Mouse (Mus musculus): ENCODE results near the gene Mgrn1. TPM values are rescaled to one million over a fixed set of nuclear protein-coding genes. Genes with fewer than 3 reads are reported as not detected.

The Mgrn1 gene
- total RNA-seq, 2 experiments from 2014 or later: 87.3 to 91.8 TPM

DNA sequence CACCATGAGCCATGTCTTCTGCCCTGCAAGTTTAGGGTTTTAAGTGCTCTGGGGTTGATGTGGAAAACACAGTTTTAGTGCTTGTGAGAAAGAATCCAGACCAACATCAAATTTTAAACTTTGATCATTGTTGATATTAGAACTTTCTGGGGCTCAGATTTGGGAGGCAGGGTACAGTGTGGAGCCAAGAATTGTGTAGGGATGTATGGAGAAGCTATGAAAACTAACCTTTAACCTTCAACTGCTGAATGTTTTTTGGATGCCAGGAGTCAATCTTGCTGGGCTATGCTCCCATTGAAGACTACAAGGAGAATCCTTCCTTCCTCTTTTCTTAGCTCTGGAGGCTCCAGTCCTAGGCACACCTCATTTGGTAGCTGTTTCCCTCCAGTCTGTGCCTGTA lies 20.5 kb downstream of the Mgrn1 start:
- DNase-seq (ENCODE audit: low spot score in 2 of 2): no peak

DNA sequence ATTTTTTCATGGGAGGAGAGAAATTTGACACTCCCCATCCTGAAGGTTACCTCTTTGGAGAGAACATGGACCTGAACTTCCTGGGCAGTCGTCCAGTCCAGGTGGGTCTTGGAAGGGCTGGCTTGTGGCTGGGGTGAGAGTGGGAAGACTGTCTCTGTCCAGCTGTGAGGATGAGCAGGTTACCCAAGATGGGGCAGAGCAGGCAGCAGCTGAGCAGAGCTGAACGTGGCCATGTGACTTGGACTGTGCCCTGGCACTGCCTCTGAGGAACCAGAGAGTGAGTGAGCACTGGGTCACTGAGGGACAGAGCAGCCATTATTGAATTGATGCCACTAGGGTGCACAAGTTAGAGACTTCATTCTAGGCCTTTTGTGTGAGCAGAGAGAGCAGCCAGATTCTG lies 21.3 kb downstream of the Mgrn1 start:
- no peak for DNase-seq (ENCODE audit: low spot score in 2 of 2)

DNA sequence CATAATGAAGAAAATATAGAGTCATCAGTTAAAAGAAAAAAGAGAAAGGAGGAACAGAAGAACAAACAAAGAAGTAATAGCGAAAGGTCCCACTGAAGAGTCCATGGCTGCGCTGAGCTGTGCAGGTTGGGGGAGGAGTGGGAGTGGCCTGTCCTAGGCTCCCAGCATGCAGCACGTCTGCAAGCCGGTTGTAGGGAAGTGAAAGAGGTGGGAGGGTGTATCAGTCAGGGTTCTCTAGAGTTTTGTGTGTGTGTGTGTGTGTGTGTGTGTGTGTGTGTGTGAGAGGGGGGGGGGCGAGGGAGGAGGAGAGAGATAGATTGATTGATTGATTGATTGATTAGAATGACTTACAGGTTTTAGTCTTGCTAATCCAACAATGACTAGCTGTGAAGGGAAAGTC lies 21.9 kb downstream of the Mgrn1 start:
- DNase-seq (ENCODE audit: low spot score in 2 of 2): no peak

DNA sequence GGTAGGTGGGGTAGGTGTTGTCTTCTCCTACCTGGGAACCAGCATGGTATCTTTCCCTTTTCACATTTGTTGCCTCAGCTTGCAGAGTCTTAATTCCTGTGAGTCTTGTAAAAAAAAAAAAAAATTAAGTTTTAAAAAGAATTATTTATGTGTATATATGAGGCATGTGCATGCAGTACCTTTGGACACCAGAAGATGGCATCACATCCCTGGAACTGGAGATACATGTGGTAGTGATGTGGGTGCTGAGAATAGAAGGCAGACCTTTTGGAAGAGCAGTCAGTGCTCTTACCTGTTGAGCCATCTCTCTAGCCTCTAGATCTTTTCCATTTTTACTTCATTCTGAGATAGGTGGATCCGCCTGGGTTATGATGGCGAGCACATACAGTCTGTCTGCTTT lies 23.7 kb downstream of the Mgrn1 start:
- DNase-seq (ENCODE audit: low spot score in 2 of 2): no peak

DNA sequence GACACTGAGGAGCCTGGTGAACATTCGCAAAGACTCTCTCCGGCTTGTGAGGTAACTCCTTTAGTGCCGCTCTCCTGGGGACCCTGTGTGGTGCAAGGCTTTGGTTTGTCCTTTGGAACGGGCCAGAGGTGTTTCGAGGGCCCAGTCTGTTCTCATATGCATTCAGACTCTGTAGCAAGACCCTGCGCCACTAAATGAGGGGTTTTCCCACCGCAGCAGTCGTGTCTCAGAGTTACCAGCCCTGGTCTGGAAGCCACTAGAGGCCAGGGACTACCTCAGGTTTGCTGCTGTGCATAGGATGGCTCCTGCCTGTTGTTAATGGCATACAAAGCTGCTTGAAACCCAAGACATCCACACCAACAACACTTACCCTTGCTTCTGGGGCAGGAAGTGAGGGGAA lies 24.7 kb downstream of the Mgrn1 start:
- DNase-seq (ENCODE audit: low spot score in 2 of 2): no peak

DNA sequence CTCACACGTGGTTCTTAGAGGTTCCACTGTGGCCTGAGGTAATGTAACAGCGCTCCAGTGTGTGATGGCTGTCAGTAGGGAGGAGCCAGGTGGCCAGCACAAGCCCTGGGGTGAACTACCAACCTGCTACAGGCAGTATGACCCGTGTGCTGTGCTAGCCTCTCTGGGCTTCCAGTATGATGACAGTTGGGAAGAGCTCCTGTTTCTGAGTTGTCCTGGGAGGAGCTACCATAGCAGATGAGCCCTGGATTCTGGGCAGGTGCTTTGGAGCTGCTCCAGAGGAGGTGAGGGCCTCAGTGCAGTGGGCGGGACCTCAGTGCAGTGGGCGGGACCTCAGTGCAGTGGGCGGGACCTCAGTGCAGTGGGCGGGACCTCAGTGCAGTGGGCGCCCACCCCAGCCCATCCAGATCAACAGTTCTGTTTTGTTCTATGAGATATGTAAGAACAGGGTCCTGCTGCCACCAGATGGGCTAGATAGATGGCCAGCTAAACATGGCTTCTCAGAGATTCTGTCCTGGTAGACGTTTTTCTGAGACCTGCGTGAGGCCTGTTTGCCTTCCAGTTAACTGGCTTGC lies 26.1 kb downstream of the Mgrn1 start:
- no peak for DNase-seq (ENCODE audit: low spot score in 2 of 2)

DNA sequence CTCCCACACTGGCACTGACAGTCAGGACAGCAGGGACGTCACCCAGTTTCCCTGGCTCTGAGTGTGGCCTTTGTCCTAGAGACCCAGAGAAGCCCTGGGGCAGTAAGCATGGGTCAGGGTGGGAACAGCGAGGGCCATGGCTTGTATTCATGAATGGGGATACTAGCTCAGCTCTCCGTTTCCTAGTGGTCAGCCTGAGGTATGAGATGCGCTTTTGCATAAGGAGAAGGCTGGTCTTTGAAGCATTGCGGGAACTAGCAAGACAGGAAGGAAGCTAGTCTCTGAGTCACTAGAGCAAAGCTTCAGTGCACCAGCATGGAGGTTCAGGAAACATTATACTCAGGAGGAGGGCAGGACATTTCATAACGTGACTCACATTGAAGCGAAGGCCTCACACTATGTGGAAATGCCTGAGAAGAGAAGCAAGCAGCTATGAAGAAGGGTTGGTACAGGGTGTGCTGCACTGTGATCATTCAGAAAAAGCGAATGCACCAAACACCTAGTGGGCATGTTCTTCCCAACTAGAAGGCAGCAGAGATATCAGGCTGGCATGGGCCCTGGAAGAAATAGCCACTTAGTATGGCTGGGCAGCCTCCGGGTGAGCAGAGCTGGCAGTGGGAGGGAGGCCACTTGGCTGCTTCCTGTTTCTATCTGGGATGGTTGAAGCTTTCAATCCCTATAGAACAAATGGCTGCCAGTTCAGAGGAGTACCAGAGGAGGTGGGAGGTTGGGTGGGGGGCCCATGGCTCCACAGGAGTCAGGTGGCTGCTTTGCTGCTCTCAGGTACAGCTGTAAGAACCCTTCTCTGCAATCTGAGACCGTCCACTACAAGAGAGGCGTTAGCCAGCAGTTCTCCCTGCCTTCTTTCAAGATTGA lies 27.1 kb downstream of the Mgrn1 start:
- DNase-seq (ENCODE audit: low spot score in 2 of 2): no peak

DNA sequence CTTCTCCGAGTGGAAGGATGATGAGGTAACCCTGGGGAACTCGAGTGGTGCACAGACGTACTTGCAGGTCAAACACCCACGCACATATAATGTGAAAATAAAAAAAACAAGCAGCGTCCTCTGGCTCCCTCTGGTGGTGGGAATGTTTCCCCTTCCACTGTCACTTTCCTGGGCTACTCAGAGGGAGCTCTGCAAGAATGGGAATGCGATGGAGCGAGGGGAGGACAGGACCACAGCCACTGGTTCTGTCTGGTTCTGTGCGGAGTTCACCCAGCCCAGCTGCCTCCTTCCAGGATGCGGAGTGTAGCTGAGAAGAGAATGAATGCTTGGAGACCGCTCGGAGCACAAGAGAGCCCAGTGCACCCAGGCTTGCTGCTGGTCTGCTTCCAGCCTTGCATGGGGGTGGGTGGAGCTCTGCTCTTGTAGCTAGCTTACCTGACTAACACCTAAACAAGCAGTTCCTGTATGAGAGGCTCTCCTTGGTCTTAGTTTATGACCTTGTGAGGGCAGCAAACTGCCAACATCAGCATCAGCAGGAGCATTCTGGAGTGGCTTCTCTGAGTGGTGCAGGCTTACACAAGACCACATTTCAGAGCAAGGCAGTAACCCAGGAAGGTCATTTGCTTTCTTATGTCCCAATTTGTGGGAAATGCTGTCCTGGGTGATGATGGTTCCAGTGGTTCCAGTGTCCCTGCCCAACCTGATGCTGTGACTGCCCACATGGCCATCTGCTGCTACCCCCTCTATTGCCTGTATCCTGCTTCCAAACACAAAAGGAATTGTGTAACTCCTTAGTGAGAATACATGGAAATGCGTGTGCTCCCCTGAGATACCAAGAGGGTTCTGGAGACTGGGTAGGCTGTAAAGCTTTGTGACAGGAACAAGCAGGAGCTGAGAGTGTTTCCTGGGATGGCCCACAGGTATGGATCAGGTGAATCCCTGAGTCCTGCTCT lies 28.0 kb downstream of the Mgrn1 start:
- peak; percentile 62 to 82 for DNase-seq (ENCODE audit: low spot score in 2 of 2)

DNA sequence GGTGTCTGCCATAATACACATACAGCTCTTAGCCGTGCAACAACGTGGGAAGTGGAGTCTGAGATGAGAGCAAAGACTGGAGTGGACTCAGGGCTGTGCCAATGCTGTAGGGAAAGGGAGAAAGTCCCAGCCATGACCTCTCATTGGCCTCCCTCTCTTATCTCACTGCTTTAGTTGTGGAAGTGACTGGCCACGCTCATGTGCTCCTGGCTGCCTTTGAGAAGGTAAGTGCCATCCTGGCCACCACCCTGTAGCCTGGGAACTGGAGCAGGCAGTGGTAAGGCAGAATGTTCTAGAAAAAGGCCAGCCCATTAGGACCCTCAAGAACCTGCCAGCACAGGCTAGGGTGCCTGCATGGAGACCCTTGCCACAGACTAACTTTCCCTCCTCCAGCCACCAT lies 29.9 kb downstream of the Mgrn1 start:
- no peak for DNase-seq (ENCODE audit: low spot score in 2 of 2)

DNA sequence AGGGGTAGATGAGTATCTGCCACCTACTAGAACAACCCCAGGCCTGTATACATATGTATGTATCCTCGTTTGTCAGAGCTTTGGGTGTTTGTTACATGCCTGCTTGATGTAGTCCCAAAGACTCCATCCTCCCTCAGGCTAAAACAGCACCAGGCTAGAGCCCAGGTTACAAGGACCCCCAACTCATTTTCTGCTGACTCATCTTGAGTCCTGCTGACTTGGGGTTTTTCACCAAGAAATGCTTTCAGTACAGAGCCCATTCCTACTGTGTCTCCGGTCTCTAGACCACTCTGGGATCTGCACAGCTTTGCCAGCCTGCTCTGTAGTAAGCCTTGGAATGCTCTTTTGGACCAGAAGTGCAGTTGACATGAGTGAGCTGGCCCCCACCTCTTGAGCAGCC lies 30.6 kb downstream of the Mgrn1 start:
- DNase-seq (ENCODE audit: low spot score in 2 of 2): no peak

DNA sequence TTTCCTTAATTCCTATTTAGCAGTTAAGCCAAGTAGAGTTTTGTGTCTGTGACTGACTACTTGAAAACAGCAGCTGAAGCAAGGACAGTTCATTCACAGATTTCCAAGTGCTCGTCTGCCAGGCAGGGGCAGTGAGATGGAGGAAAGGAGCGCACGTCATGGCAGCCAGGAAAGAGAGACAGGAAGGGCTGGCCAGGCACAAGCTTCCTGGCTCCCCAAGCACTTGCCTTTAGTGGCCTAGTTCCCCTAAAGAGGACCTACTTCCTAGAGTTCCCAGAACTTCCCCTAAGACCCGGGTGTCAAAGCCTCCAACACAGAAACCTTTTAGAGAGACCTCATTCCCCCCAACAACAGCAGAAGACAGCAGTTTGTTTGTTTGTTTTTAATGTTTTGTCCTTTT lies 34.5 kb downstream of the Mgrn1 start:
- no peak for DNase-seq (ENCODE audit: low spot score in 2 of 2)

DNA sequence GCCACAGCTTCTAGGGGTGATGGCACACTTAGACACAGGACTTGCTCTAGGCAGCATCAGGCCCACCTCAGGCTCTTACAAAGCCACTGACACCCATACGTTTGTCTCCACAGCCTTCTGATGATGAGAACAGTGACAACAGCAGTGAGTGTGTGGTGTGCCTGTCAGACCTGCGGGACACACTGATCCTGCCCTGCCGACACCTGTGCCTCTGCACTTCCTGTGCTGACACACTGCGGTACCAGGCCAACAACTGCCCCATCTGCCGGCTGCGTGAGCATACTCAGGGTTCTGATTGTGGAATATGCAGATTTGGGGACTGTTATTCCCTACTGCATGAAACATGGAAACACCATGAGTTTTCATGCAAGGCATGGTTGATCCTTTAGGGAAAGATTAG lies 36.4 kb downstream of the Mgrn1 start:
- DNase-seq (ENCODE audit: low spot score in 2 of 2): no peak

DNA sequence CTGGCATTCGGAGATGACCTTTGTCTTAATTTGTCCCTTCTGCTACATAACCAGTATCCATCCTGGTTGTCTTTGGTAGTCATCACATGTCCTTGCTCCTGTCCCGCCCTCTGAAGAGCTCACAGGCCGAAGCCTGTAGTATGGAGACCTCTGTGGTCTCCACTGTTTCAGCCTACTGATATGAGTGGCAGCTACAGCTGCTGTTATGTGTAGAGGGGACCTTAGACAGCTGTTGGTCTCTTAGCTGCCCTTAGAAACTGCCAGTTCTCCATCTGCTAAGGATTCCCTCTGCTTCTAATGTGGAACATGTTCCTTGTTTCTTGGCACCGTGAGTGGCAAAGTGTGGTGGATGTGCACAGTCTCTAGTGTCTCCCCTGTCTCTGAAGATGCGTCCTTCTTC lies 37.9 kb downstream of the Mgrn1 start:
- no peak for DNase-seq (ENCODE audit: low spot score in 2 of 2)

DNA sequence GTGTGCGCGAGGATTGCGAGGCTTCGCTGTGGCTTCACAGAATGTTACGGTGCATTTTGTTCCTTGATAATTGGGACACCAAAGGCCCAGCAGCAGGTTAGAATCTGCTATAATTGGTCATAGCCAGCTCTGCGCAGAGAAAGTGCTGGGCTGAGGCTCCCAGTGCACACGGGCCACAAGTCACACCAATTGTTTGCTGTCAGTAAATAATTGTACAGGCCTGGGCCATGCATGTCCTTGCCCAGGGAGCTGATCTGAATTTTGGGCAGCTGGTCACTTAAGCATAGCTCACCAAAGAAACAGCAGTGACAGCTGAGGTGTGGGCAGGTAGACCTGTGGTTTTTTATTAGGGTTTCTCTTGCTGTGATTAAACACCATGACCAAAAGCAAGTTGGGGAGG lies 41.9 kb downstream of the Mgrn1 start:
- no peak for DNase-seq (ENCODE audit: low spot score in 2 of 2)

DNA sequence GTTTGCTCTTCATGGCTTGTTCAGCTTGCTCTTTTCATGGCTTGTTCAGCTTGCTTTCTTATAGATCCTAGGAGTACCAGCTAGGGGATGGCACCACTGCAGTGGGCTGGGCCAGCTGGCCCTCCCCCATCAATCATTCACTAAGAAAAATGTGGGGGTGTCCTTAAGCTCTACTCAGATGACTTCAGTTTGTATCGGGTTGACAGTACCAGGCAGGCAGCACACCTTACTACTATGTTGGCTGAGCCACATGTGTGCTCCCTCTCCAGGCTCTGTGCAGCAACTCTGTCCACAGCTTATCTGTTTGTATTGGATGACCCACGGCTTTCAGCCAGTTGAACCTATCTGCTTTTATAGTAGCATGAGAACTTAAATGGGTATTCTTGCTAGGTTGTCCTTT lies 42.4 kb downstream of the Mgrn1 start:
- no peak for DNase-seq (ENCODE audit: low spot score in 2 of 2)

DNA sequence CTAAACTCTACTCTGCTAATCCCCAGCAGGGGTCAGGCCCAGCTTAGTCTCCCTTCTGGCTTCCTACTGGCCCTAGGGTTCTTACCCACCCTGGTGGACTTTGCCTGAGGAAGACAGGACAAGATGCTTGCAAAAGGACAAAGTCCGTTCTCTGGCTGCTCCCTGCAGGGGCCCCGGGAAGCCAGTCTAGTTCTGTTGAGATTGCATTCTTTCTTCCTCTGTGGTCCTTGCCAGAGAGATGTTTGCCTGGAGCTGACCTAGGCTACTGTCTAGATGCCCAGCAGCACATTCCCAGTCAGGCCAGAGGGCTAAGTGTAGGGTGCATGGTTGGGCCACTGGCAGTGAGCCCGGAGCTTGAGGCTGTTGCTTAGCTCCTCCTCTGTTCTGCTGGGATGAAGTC lies 46.4 kb downstream of the Mgrn1 start:
- DNase-seq (ENCODE audit: low spot score in 2 of 2): no peak

DNA sequence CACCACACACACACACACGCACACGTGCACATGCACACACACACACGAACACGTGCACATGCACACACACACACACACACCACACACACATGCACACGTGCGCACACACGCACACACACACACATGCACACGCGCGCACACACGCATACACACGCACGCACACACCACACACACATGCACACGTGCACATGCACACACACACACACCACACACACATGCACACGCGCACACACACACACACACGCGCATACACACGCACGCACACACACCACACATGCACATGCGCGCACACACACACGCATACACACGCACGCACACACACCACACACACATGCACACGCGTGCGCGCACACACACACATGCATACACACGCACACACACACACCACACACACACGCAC lies 49.4 kb downstream of the Mgrn1 start:
- DNase-seq (ENCODE audit: low spot score in 2 of 2): no peak

DNA sequence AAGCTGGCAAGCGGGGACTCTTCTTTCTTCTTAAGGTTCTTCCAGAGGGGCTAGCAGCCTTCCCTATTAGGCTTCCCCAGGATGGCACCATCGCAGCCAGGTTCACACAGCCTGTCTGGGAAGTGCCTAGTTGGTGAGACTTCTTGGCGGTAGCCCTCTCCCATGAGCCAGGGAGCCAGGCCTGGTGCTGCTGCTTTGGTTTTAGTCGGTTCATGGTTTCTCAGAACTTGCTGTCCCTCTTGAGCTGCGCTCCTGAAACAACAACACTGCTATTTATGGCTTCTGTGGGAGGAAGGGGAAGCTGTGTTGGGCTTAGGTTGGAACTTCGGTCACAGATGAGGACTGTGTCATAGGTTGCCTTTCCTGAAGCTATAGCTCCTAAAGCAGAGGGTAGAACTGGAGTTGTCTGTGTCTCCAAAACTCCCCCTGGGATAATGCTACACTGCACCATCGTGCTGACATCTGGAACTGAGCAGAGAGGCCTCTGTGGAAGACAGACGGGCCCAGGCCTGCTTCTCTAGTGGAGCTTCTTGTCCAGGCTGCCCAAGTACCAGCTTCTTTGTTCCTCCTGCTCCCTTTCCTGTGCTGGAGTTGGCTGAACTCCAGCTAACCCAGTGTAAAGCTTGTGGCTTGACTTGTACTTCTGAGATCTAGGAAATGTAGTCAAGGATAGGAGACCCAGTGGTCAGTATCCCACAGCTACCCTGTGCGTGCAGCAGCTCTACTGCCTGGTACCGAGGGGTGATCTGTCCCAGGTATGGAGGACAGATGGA lies 50.1 kb downstream of the Mgrn1 start:
- no peak for DNase-seq (ENCODE audit: low spot score in 2 of 2)

DNA sequence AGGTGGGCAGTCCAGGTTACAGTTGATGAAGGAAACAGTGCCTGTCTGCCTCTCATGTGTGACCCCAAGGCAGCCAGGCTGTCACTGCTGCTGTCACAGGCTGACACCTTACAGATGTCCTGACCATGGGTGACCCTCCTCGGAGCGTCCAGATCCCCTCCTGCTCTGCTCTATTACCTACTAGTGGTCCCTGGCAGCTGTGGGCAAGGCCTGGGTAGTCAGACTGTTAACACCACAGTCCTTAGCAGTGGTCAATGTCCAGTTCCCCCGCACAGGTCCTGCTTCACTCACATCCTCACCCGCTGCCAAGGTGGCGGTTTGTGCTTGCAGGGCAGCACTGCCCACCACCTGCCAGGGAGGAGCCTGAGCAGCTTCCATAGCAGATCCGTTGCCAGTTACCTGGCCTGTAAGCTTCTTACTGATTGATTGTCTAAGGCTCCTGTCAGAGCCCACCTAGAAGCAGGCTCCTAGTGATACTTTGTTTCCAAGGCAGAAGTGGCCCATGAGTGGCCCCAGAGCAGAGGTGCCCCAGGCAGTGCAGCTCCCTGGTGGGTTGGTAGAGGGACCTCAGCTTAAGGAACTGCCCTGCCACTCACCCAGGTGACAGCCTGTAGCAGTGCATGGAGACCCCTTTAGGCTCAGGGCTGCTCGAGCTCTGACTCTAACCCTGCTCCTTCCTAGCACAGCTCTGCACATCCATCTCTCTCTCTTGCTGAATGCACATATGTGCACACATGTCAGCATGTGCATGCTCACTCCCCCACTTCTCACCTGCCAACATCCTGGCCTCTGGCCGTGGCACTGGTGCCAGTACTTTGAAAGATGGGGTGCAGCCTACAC lies 51.5 kb downstream of the Mgrn1 start:
- no peak for DNase-seq (ENCODE audit: low spot score in 2 of 2)

DNA sequence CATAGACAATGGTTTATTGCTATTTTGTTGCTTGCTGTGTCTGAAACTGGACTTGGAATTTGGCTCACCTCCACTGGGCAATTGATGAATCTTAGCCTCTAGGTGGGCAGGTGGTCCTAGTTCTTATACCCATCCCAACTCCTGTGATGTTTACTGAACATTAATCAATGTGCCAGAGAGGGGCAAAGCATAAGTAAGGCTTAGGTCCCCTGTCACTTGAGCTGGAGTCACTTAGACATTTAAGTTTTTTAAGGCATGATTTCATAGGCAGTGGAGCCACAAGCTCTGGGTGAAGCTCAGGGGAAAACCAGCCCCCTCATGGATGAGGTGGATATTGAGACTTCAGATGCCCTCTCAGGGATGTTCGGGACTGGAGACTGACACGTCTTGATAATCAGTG lies 52.4 kb downstream of the Mgrn1 start, which contains the start of gene Nudt16l1:
Gene Nudt16l1 (plus strand): TSS at position 301 of the 400 bp plus-strand sequence.
- no peak for DNase-seq (ENCODE audit: low spot score in 2 of 2)

Data from gastrocnemius, postnatal 4 days (tissue).